Mouse (Mus musculus) E14TG2a.4 (cell line): ENCODE results near the gene Lman2l.

Source experiments
- CTCF ChIP-seq: conservative IDR thresholded peaks from 2 replicates; pipeline ENCODE4 v1.5.1; 2014; ENCODE audit warnings: low read length
- NANOG ChIP-seq: IDR thresholded peaks from 2 replicates; pipeline ENCODE4 v1.6.1; 2014; ENCODE audit warnings: borderline replicate concordance, low read length, mixed read lengths
- POU5F1 ChIP-seq: IDR thresholded peaks from 2 replicates; pipeline ENCODE4 v1.6.1; 2014; ENCODE audit warnings: low read length, borderline replicate concordance

DNA sequence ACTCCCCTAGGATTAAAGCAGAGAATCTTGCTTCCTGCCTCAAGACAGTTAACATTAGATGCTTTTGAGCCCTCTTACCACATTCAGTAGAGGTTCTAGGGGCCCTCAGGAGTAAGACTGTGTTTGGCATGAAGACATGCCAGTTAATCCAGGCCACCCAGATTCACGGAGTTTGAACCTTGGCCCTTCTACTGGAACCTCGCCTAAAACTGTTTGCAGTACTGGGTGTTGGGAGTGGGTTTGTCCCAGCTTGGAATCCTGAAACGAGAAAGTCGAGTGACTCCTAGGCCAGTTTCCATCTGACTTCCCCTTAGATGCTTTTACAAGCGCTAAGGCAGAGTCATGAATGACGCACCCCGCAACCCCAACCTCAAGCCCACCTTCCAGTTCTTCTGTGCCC, 31.4 kb upstream of the Lman2l start:
- TF ChIP-seq CTCF (no peak), POU5F1 (no peak), NANOG (no peak)
